Mouse (Mus musculus) lung, adult 2 months (tissue): ENCODE measurements around the gene Rbbp8nl. TPM values are rescaled to one million over a fixed set of nuclear protein-coding genes. Genes with fewer than 3 reads are reported as not detected.

Experiments
- DNase-seq: peaks from one replicate; pipeline ENCODE4 v3.0.0; 2022
- H3K4me1 ChIP-seq: fragments of 200-500 bp; 2 replicates; pipeline ENCODE4 v1.6.1; 2011; ENCODE audit warnings: low read length; ENCODE audit not compliant: control insufficient read depth, insufficient read depth
- H3K4me3 ChIP-seq: fragments of 200-500 bp; replicated peaks from 2 replicates; pipeline ENCODE3; 2011; ENCODE audit warnings: low read depth, mild to moderate bottlenecking, control low read depth, low read length; ENCODE audit errors: extremely low read depth
- CTCF ChIP-seq: fragments of 200-500 bp; IDR thresholded peaks from 2 replicates; pipeline ENCODE4 v1.5.1; 2011; ENCODE audit warnings: mild to moderate bottlenecking, low read length, control low read depth; ENCODE audit not compliant: insufficient read depth
- POLR2A ChIP-seq: fragments of 200-500 bp; IDR thresholded peaks from 2 replicates; pipeline ENCODE4 v1.6.1; 2011; ENCODE audit warnings: low read depth, mild to moderate bottlenecking, control low read depth, low read length, borderline replicate concordance; ENCODE audit errors: extremely low read depth
- WGBS: fragments of 180-500 bp; shearing (Covaris S2); methylation state at CpG from one replicate; pipeline ENCODE4 v1.1.7; 2018; 5-methylcytosine and 5-hydroxymethylcytosine counted together
- polyA plus RNA-seq: library from polyadenylated mRNA; depleted of rRNA; stranded (reverse); fragments of >200 nt; gene quantifications from 2 replicates; pipeline ENCODE4 v1.2.3, GENCODE M21; 2012; rRNA removed

Rbbp8nl gene
- polyA plus RNA-seq, 1 experiment = 2.3 TPM

- H3K4me1 ChIP-seq = peaks cover 17% of the 10 kb centered on the region
- DNase-seq = peak; percentile 23
- no peak overlapping the region for H3K4me3 ChIP-seq
- TF ChIP-seq POLR2A = no peak
- TF ChIP-seq CTCF = no peak
- WGBS = 65% methylated on average over 4 of the region's 4 CpGs
Observed at GRCm38 (mm10) chr2:180235788-180236187, 53.9 kb downstream of the Rbbp8nl start.

DNA sequence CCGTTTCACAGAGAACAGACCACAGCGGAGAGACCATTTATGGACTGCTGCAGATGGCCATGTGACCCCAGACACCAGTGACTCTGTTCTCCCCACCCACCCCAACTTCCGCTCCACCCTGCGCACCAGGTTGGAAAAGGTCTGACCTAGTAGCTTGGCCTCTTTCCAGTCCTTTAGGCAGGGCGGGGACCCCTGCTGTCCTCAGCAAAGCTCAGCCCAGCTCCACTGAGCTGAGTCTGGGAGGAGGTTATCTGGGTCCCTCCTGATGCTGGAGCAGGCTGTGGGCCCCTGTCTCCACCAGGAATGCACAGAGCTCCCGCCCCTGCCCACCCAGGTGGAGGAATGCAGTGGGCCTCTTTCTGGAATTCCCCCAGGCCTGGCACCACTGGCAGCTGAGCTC, 54.7 kb downstream of the Rbbp8nl start:
- peak; percentile 24 for DNase-seq
- peaks cover 17% of the 10 kb centered on the region for H3K4me1 ChIP-seq
- TF ChIP-seq CTCF = no peak
- TF ChIP-seq POLR2A = no peak
- 47% methylated on average over 6 of the region's 6 CpGs for WGBS
- no peak overlapping the region for H3K4me3 ChIP-seq

DNA sequence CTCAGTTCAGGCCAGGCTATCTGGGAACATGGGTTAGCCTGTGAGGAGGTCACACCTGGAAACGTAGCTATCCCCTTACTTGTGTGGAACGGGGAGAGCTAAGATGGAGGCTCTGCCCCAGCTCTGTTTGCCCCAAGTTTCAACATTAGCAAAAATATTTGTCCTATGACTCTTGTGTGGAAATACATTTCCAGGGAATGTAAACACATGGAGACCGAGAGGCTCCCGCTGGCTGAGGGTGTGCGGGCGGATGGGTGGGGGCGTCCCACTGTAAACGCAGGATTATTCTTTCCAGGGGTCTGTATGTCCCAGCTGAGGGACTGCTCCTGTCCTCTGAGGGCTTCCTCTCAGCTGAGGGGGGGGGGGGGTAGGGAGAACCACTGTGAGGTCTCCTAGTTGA, 55.3 kb downstream of the Rbbp8nl start:
- Histone ChIP-seq H3K4me1 (peaks cover 17% of the 10 kb centered on the region), H3K4me3 (no peak overlapping the region)
- 36% methylated on average over 8 of the region's 8 CpGs for WGBS
- TF ChIP-seq POLR2A (no peak), CTCF (no peak)
- DNase-seq = no peak

DNA sequence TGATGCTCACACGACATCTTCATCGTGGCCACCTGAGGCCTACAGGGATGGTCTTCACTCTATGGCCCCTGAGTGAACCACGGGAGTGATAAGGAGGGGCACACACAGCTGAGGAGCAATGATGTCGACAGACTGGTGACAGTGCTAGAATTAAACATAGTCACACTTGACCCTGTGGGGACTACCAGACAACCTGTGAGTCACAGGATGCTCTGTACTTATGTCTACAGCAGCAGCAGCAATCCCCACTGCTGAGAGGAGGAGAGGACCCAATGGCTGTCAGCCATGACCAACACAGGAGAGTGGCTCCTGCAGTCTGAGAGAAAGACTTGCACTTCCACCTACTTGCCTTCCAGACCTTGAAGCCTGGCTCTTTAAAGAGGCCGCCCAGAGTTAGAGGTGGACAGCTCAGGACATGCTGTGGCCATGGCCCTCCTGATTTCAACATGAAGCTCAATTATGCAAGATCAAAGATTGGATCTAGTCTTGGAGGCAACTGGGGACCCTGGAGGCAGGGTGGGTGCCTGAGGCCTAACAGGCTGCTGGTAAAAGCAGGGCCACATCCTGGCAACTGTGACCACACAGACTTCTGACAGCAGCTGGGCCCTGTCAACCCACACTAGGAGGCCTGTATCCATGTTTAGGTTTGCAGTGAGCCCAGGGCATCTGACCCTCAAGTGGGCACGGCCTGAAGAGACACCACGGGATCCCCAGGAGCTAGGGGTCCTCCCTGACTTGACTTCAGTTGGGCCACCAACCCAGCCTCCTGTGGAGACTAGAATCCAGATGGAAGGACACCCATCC, 56.4 kb downstream of the Rbbp8nl start:
- TF ChIP-seq CTCF (no peak), POLR2A (no peak)
- no peak for DNase-seq
- H3K4me3 ChIP-seq = no peak overlapping the region
- peaks cover 18% of the 10 kb centered on the region for H3K4me1 ChIP-seq
- 63% methylated on average over 7 of the region's 7 CpGs for WGBS

DNA sequence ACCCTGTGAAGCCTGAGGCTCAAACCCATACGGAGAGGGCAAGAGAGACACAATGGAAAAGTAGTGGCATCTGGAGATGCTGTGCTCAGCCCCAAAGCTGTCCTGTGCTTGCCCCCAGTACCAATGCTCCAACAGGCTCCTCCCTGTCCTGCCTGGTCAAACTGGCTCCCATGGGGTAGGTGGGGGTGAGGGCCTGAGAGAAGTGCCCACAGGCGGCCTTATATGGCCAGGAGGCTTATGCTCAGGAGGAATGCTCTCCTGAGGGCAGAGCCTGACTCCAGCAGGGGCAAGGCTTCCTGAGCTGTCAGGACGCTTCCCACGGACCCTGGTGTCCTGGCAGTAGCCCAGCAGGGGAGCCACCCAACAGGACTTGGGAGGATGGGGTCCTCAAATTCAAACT, 59.2 kb downstream of the Rbbp8nl start:
- TF ChIP-seq CTCF (no peak), POLR2A (no peak)
- Histone ChIP-seq H3K4me3 (no peak overlapping the region), H3K4me1 (peaks cover 25% of the 10 kb centered on the region)
- DNase-seq = no peak
- WGBS = 56% methylated on average over 4 of the region's 4 CpGs

GRCm38 (mm10) chr2:180229129-180229528, 60.5 kb downstream of the Rbbp8nl start:
- DNase-seq = no peak
- TF ChIP-seq POLR2A (no peak), CTCF (no peak)
- 73% methylated on average over 3 of the region's 3 CpGs for WGBS
- H3K4me1 ChIP-seq = peaks cover 13% of the 10 kb centered on the region
- H3K4me3 ChIP-seq = no peak overlapping the region

DNA sequence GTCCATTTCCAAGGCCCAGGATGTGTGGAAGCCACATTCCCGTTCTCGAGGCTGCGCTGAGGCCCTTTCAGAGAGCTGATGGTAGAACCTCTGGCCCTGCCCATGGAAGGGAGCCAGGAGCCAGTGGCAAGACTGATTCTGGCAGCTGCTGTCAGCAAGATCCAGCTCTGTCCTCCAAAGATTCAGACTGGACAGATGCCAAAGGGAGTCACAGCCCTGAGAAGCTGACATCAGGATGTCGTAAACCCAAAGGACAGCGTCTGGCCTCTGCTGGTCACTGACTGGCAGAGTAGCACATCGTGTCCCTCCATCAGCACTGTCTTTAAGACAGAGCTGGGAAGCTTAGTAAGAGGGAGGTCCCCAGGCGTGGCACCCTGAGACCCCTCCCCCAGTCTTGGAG, 61.1 kb downstream of the Rbbp8nl start:
- Histone ChIP-seq H3K4me1 (peaks cover 14% of the 10 kb centered on the region), H3K4me3 (no peak overlapping the region)
- no peak for TF ChIP-seq POLR2A
- TF ChIP-seq CTCF = peak; percentile 9; the same call in 1 of the 2 replicates
- WGBS = 34% methylated on average over 7 of the region's 7 CpGs
- DNase-seq = peak; percentile 26

DNA sequence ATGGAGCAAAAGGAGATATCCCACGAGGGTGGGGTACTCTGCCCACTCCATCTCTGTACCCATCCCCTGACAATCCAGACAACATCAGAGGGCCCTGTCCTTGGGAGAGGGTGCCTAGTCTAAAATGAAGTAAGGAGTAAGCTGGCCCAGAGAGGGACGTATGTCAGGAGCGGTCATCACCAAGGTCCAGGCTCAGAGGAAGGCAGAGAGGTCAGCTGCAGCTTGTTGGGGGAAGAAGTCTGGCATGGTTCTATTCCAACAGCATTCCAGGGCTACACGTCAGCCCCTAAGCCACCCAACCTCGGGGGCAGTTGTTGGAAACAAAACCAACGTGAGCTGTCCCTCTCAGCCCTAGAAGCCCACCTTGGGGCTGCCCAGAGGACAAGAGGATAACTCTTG, 61.6 kb downstream of the Rbbp8nl start:
- Histone ChIP-seq H3K4me1 (peaks cover 15% of the 10 kb centered on the region), H3K4me3 (no peak overlapping the region)
- DNase-seq = no peak
- 54% methylated on average over 6 of the region's 6 CpGs for WGBS
- TF ChIP-seq POLR2A (no peak), CTCF (no peak)

Other genes starting within 250 kb of the Rbbp8nl start
- 98.3 and 115 TPM in 2 replicates for gene Psma7, start 247.4 kb downstream of the Rbbp8nl start, polyA plus RNA-seq
- 7.1 and 7.4 TPM in 2 replicates for gene Ss18l1, start 247.4 kb downstream of the Rbbp8nl start, polyA plus RNA-seq
- 15.2 and 17.1 TPM in 2 replicates for gene Mtg2, start 219.3 kb downstream of the Rbbp8nl start, polyA plus RNA-seq
- 0.10 and 0.15 TPM in 2 replicates for gene Hrh3, start 185.4 kb downstream of the Rbbp8nl start, polyA plus RNA-seq
- gene Osbpl2, start 170.6 kb downstream of the Rbbp8nl start, polyA plus RNA-seq = 27.9 and 34.5 TPM in 2 replicates
- gene Adrm1, start 118.4 kb downstream of the Rbbp8nl start, polyA plus RNA-seq = 108 and 114 TPM in 2 replicates
- 145 and 148 TPM in 2 replicates for gene Lama5, start 64.0 kb downstream of the Rbbp8nl start, polyA plus RNA-seq
- gene Rps21, start 32.5 kb downstream of the Rbbp8nl start, polyA plus RNA-seq = 2,052 and 2,661 TPM in 2 replicates
- 22.7 and 28.2 TPM in 2 replicates for gene Cables2, start 16.4 kb downstream of the Rbbp8nl start, polyA plus RNA-seq
- gene Gata5, start 44.8 kb upstream of the Rbbp8nl start, polyA plus RNA-seq = 5.4 and 9.9 TPM in 2 replicates
- gene Slco4a1, start 166.4 kb upstream of the Rbbp8nl start, polyA plus RNA-seq = 4.9 and 6.2 TPM in 2 replicates
- not detected in 2 replicates for gene Ntsr1, start 210.1 kb upstream of the Rbbp8nl start, polyA plus RNA-seq